Mouse (Mus musculus) erythroblast, embryonic 14.5 days (primary cell): ENCODE results near the gene Krtap4-8.

Experiments
- GATA1 ChIP-seq: IDR thresholded peaks from 2 replicates; pipeline ENCODE4 v1.6.1; 2012; ENCODE audit warnings: low read length, inconsistent platforms, mixed read lengths
- TAL1 ChIP-seq: IDR thresholded peaks from 3 replicates; pipeline ENCODE4 v1.6.1; 2012; ENCODE audit warnings: low read length, inconsistent platforms, mixed read lengths

- TF ChIP-seq GATA1 (no peak), TAL1 (no peak)
Measured at GRCm38 (mm10) chr11:99743985-99744384, 36.5 kb downstream of the Krtap4-8 start.
